Mouse (Mus musculus): Measurements from ENCODE around the gene Bag2. TPM values are rescaled to one million over a fixed set of nuclear protein-coding genes. Genes with fewer than 3 reads are reported as not detected.

Bag2 gene
- 2.9 TPM for polyA plus RNA-seq (2017; shearing (Covaris generic))

DNA sequence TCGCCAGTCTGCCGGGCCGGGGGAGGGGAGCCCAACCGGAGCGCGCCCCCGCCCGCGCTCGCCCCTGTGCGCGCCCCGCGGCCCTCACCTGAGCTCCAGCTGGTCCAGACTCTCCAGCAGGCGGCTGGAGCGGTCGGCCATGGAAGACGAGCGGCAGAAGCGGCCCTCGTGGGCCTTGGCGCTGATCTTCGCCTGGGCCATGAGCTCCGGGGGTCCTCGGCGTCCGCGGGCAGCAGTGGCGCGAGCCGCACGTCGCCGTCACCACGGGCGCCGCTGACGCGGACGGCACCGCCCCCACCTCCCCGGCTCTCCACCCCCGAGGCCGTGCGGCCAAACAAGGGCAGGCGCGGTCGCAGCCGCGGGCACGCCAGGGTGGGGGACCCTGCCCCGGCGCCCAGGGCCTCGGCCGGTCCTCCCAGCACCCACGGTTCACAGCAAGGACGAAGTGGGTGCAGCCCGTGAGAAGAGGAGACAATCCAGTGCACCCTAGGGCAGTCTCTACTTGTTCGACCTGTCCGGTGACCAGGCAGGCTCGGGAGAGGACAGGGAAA is at the start of gene Bag2:
Bag2 (minus strand) TSS at position 305 of the 551 bp plus-strand sequence.

DNA sequence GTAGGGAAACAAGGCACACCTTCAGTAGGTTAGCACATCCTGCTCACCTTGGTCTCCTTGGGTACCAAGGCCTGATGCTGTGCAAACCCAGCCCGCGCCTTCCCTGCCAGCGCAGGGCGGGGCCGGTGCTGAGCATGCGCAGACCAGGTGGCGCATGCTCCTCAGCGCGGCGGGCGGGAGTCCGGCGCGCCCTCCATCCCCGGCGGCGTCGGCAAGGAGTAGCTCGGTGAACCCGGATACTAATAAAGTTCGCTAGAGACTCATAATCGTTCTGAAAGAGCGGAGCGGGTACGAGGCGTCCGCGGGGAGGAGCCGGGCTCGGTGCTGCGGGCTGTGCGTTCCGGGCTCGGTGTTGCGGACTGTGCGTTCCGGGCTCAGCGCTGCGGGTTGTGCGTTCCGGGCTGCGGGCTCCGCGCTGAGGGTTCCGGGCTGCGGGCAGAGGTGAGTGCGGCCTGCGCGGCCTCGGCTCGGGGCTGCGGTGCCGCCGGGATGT is 37.8 kb downstream of the Bag2 start, which contains the start of gene Rab23:
Rab23 (plus strand) TSS at position 155 of the 493 bp plus-strand sequence.

Other genes starting within 250 kb of the Bag2 start
- gene Prim2, start 88.0 kb downstream of the Bag2 start, polyA plus RNA-seq (2017; shearing (Covaris generic)): 12.9 TPM
- 8.9 TPM for gene Rab23, start 37.9 kb downstream of the Bag2 start, polyA plus RNA-seq (2017; shearing (Covaris generic))
- gene Zfp451, start 56.8 kb upstream of the Bag2 start, polyA plus RNA-seq (2017; shearing (Covaris generic)): 20.9 TPM
- gene Bend6, start 150.0 kb upstream of the Bag2 start, polyA plus RNA-seq (2017; shearing (Covaris generic)): 2.8 TPM
- gene Dst, start 150.4 kb upstream of the Bag2 start, polyA plus RNA-seq (2017; shearing (Covaris generic)): 26.2 TPM

Data from activated CD4-positive, CD25-positive, alpha-beta regulatory T cell, adult 9 weeks (primary cell).